Mouse (Mus musculus) midbrain, postnatal 0 days (tissue): Measurements from ENCODE around the gene Spcs2. TPM values are rescaled to one million over a fixed set of nuclear protein-coding genes. Genes with fewer than 3 reads are reported as not detected.
A peak's percentile ranks its signal among the peaks of the same experiment; 100 is the strongest.

Experiments
- ATAC-seq: fragments of 200-750 bp; cut with Nextera tagmentation; 2 replicates; pipeline ENCODE4 v1.8.0; 2017; ENCODE audit warnings: moderate number of reproducible peaks, mild to moderate bottlenecking, moderate TSS enrichment, moderate library complexity; ENCODE audit not compliant: low FRiP score
- DNase-seq: peaks from one replicate; pipeline ENCODE4 v3.0.0-alpha.2; 2015; ENCODE audit warnings: low spot score
- H3K27ac ChIP-seq: fragments of 300-500 bp; sonication (generic); 2 replicates; pipeline ENCODE4 v1.5.1; 2014; ENCODE audit warnings: low read depth, mild to moderate bottlenecking, low read length, mixed read lengths
- H3K27me3 ChIP-seq: fragments of 300-500 bp; sonication (generic); 2 replicates; pipeline ENCODE4 v1.6.1; 2014; ENCODE audit warnings: low read length, control low read depth, mixed read lengths; ENCODE audit not compliant: insufficient read depth
- H3K36me3 ChIP-seq: fragments of 300-500 bp; sonication (generic); 2 replicates; pipeline ENCODE4 v1.6.1; 2014; ENCODE audit warnings: low read length, control low read depth, mixed read lengths; ENCODE audit not compliant: insufficient read depth
- H3K4me1 ChIP-seq: fragments of 300-500 bp; sonication (generic); 2 replicates; pipeline ENCODE4 v1.6.1; 2014; ENCODE audit warnings: mild to moderate bottlenecking, control low read depth, antibody characterized with exemption, low read length, mixed read lengths; ENCODE audit not compliant: insufficient read depth
- H3K4me2 ChIP-seq: fragments of 300-500 bp; sonication (generic); 2 replicates; pipeline ENCODE4 v1.6.1; 2014; ENCODE audit warnings: low read depth, mild to moderate bottlenecking, low read length, mixed read lengths; ENCODE audit not compliant: poor library complexity, severe bottlenecking
- H3K4me3 ChIP-seq: fragments of 300-500 bp; sonication (generic); 2 replicates; pipeline ENCODE4 v1.5.1; 2014; ENCODE audit warnings: low read depth, mild to moderate bottlenecking, low read length, moderate library complexity
- H3K9ac ChIP-seq: fragments of 300-500 bp; sonication (generic); replicated peaks from 2 replicates; pipeline ENCODE4 v1.6.1; 2014; ENCODE audit warnings: mild to moderate bottlenecking, low read length, moderate library complexity, mixed read lengths; ENCODE audit not compliant: poor library complexity, severe bottlenecking
- H3K9me3 ChIP-seq: fragments of 300-500 bp; sonication (generic); 2 replicates; pipeline ENCODE4 v1.6.1; 2016; ENCODE audit warnings: low read length, control low read depth
- CTCF ChIP-seq: IDR thresholded peaks from 2 replicates; pipeline ENCODE4 v1.5.1; 2016; ENCODE audit warnings: antibody characterized with exemption, mild to moderate bottlenecking
- WGBS: fragments of 180-500 bp; shearing (Covaris S2); extraction: QIAGEN DNeasy Blood & Tissue Kit; methylation state at CpG from one replicate; pipeline ENCODE4 v1.1.7; 2014; 5-methylcytosine and 5-hydroxymethylcytosine counted together
- polyA plus RNA-seq: library from polyadenylated mRNA; unstranded; fragments of >200 nt; fragmentation: Nextera tagmentation; extraction: Ambion mirVana; gene quantifications from 2 replicates; pipeline ENCODE4 v1.2.1, GENCODE M21; 2015
- total RNA-seq: library from RNA; depleted of rRNA; stranded (reverse); fragments of >200 nt; gene quantifications from 2 replicates; pipeline ENCODE4 v1.2.3, GENCODE M21; 2014

Spcs2 gene
- total and polyA plus RNA-seq, 2 experiments from 2014 or later, result 119 to 264 TPM

DNA sequence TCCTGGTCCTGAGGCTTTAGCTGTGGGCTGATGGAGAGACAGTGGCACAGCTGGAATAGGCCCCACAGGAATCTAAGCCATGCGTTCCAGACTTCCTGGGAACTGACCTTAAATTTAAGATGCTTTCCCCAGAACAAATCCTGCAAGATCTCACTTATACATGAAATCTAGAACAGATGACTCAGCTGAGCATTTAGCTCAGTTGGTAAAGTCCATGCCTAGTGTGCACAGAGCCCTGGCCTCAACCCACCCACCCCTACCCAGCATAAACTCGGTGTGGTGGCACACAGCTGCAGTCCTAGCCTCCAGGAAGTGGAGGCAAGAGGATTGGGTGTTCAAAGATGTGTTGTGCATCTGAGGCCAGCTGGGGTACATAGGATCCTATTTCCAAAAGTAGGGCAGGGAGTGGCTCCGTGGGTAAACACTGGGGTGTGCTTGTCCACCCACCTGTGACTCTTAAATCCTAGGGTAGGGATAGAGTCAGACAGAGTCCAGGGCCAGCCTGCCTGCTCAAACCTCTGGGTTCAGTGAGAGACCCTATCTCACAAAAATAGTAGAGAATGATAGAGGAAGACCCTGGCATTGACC is 27.0 kb upstream of the Spcs2 start:
- H3K27me3 ChIP-seq, result no peaks in the 10 kb centered on the region
- ATAC-seq (no peak), DNase-seq (no peak)
- H3K4me2 ChIP-seq, result no peak overlapping the region
- no peaks in the 10 kb centered on the region for H3K9me3 ChIP-seq
- WGBS, result 77% methylated on average over 3 of the region's 3 CpGs
- H3K9ac ChIP-seq, result no peak overlapping the region
- H3K4me1 ChIP-seq, result peaks cover 4% of the 10 kb centered on the region; the same call in 1 of the 2 replicates
- H3K4me3 ChIP-seq, result no peak overlapping the region
- H3K36me3 ChIP-seq, result no peaks in the 10 kb centered on the region
- no peak overlapping the region for H3K27ac ChIP-seq
- TF ChIP-seq CTCF, result no peak

DNA sequence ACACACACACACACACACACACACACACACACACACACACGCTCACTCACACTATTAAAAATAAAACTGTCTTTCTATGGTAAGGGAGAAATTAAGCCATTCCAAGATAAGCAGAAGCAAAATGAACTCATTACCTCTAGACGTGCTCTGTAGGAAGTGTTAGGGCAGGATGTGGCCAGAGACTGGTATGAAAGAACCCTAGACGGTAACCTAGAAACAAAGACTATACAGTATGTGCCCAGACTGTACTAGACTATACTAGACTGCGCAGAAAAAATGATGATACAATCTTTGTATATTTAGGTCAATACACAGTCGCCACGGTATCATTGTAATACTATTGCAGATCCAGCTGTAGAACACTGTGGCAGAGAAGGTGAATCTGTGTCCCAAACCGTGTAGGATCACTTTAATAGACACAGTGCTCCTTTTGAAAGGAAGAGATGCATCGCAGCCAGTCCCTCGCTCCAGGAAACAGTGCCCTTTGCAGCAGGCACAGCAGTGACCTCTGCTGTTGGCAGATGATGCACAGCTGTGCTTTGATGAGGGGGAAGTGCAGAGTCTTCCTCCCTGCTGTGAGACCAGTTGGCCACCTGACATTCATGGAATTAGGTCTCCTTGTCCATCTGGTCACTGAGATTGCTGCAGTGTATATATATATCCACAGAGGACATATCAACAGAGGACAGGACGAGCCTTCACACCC is 26.1 kb upstream of the Spcs2 start:
- Histone ChIP-seq H3K36me3 (no peaks in the 10 kb centered on the region), H3K4me2 (no peak overlapping the region), H3K9me3 (no peaks in the 10 kb centered on the region), H3K27me3 (no peaks in the 10 kb centered on the region), H3K9ac (no peak overlapping the region), H3K4me1 (peaks cover 2% of the 10 kb centered on the region; the same call in 1 of the 2 replicates), H3K4me3 (no peak overlapping the region), H3K27ac (peak overlapping the region; percentile 55)
- WGBS, result 41% methylated on average over 10 of the region's 10 CpGs
- ATAC-seq (no peak; the same call in 1 of the 2 replicates), DNase-seq (peak; percentile 48)
- TF ChIP-seq CTCF, result peak; percentile 74

DNA sequence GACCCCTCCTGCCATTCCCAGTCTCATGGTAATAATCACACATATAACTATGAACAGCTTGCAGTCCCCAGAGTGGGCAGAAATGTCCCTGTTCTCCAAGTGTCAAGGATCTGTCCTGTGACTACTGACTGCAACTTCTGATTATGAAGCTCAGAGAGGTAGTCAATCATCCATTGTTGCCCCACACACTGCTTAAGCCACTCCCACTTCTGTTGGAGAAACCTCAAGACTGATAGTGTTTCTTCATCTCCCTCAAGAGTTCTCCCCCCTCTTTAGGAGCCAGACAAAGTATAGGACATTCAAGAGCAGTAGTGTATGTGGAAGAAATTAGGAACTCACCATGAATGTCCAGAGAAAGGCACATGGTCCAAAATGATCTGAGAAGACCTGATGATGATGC is 24.5 kb upstream of the Spcs2 start:
- Histone ChIP-seq H3K9ac (no peak overlapping the region), H3K27ac (no peak overlapping the region), H3K4me2 (no peak overlapping the region), H3K9me3 (no peaks in the 10 kb centered on the region), H3K4me3 (no peak overlapping the region), H3K27me3 (no peaks in the 10 kb centered on the region), H3K4me1 (no peaks in the 10 kb centered on the region; the same call in 1 of the 2 replicates), H3K36me3 (no peaks in the 10 kb centered on the region)
- DNase-seq (no peak), ATAC-seq (no peak)
- TF ChIP-seq CTCF, result no peak

DNA sequence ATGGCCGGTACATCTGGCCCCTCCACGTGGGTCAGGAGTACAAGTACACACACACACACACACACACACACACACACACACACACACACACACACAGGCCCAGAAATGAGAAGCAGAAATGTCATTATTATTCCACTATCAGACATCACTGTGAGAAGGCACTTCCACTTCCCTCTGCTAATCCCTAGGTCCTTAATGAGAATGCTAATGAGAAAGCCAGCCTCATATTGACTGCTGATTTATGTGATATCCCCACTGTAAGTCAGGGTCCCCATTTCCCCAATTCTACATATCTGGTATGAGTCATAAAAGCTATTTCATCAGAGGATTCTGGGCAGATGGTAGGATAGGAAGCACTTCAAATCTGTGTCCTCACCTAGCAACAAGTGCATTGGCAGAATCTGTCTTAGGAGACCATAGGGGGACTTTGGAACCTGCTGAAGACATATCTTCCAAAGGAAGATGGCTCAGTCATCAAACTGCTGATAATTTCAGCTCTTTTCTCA is 24.0 kb upstream of the Spcs2 start:
- H3K27me3 ChIP-seq, result no peaks in the 10 kb centered on the region
- no peak overlapping the region for H3K9ac ChIP-seq
- H3K27ac ChIP-seq, result no peak overlapping the region
- H3K9me3 ChIP-seq, result no peaks in the 10 kb centered on the region
- ATAC-seq, result no peak
- no peak overlapping the region for H3K4me2 ChIP-seq
- no peaks in the 10 kb centered on the region; the same call in 1 of the 2 replicates for H3K4me1 ChIP-seq
- 78% methylated on average over 2 of the region's 2 CpGs for WGBS
- DNase-seq, result no peak
- no peak overlapping the region for H3K4me3 ChIP-seq
- no peaks in the 10 kb centered on the region for H3K36me3 ChIP-seq
- no peak for TF ChIP-seq CTCF

DNA sequence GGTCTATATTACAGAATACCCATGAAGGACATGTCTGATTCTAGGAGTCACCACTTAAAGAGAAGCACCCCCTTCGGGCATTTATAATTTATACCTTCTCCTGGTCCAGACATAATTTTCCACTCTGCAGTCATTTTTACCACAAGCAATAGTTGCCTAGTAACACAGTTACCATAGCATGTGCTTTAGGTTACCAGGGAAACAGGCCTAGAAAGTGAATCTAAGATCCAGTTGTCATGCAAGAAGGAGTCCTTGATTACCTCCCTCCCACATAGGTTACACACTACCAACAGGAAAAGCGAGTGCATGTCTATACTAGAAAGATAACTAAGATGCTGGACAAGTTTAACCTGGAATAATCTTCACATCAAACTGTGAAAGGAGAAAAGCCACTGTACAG is 15.0 kb upstream of the Spcs2 start:
- TF ChIP-seq CTCF, result no peak
- Histone ChIP-seq H3K36me3 (no peaks in the 10 kb centered on the region), H3K9ac (no peak overlapping the region), H3K4me1 (0 out of 2 replicates have a peak, but pooled peaks cover 4% of the 10 kb centered on the region), H3K9me3 (no peaks in the 10 kb centered on the region), H3K27me3 (no peaks in the 10 kb centered on the region), H3K4me2 (no peak overlapping the region), H3K4me3 (no peak overlapping the region), H3K27ac (peak overlapping the region; percentile 27)
- 27% methylated on average over 2 of the region's 2 CpGs for WGBS
- ATAC-seq, result peak; percentile 67
- peak; percentile 51 for DNase-seq

DNA sequence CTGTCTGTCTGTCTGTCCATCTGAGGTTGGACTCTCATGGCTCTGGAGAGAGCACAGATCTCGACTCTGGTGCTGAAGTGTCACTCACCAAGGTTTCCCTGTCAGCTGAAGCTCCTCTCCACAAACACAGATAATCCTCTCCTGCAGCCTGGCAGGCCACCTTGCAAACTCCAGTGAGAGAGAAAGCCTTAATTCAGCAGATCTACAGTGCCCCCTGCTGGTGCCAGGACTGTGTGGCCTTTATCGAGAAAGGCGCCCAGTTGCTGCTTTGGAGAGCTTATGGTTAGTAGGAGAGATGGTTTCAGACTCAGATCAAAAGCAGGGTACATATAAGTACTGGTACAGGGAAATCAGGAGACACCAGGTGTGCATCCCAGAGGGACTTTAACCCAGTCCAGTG is 13.1 kb upstream of the Spcs2 start:
- Histone ChIP-seq H3K4me1 (0 out of 2 replicates have a peak, but pooled peaks cover 4% of the 10 kb centered on the region), H3K36me3 (no peaks in the 10 kb centered on the region), H3K4me3 (no peak overlapping the region), H3K9ac (no peak overlapping the region), H3K27ac (peak overlapping the region; percentile 3; the same call in 1 of the 2 replicates), H3K4me2 (no peak overlapping the region), H3K27me3 (no peaks in the 10 kb centered on the region), H3K9me3 (no peaks in the 10 kb centered on the region)
- peak; percentile 95 for TF ChIP-seq CTCF
- peak; percentile 93 for DNase-seq
- ATAC-seq, result peak; percentile 52; the same call in 1 of the 2 replicates
- WGBS, result 3% methylated on average over 3 of the region's 3 CpGs
